Mouse (Mus musculus) embryonic facial prominence, embryonic 10.5 days (tissue): ENCODE results near the gene H2afx. TPM values are rescaled to one million over a fixed set of nuclear protein-coding genes. Genes with fewer than 3 reads are reported as not detected.
"Not testable (repeated sequence)": the region's sequence is repeated elsewhere in the genome, so short reads cannot be mapped to it uniquely, and the experiment has no call there.

Source experiments
- DNase-seq: peaks from one replicate; pipeline ENCODE4 v3.0.0-alpha.2; 2017; ENCODE audit warnings: low spot score
- H3K27ac ChIP-seq: fragments of 300-500 bp; sonication (generic); replicated peaks from 2 replicates; pipeline ENCODE4 v1.5.1; 2016; ENCODE audit warnings: mild to moderate bottlenecking
- H3K27me3 ChIP-seq: fragments of 300-500 bp; sonication (generic); replicated peaks from 2 replicates; pipeline ENCODE4 v1.6.1; 2016; ENCODE audit warnings: low read depth, mild to moderate bottlenecking; ENCODE audit not compliant: poor library complexity, severe bottlenecking
- H3K36me3 ChIP-seq: fragments of 300-500 bp; sonication (generic); replicated peaks from 2 replicates; pipeline ENCODE4 v1.6.1; 2016; ENCODE audit warnings: mild to moderate bottlenecking, moderate library complexity
- H3K4me1 ChIP-seq: fragments of 300-500 bp; sonication (generic); 2 replicates; pipeline ENCODE4 v1.6.1; 2016
- H3K4me3 ChIP-seq: fragments of 300-500 bp; sonication (generic); 2 replicates; pipeline ENCODE4 v1.5.1; 2016; ENCODE audit warnings: mild to moderate bottlenecking, moderate library complexity
- H3K9me3 ChIP-seq: fragments of 300-500 bp; sonication (generic); 2 replicates; pipeline ENCODE4 v1.6.1; 2016; ENCODE audit warnings: mild to moderate bottlenecking
- WGBS: fragments of 180-500 bp; shearing (Covaris S2); methylation state at CpG from one replicate; pipeline ENCODE4 v1.1.7; 2016; 5-methylcytosine and 5-hydroxymethylcytosine counted together
- polyA plus RNA-seq: library from polyadenylated mRNA; unstranded; fragments of >200 nt; fragmentation: Nextera tagmentation; extraction: Ambion mirVana; gene quantifications from 2 replicates; pipeline ENCODE4 v1.2.1, GENCODE M21; 2016

The H2afx gene
- polyA plus RNA-seq, 1 experiment from 2014 or later, result 615 TPM

DNA sequence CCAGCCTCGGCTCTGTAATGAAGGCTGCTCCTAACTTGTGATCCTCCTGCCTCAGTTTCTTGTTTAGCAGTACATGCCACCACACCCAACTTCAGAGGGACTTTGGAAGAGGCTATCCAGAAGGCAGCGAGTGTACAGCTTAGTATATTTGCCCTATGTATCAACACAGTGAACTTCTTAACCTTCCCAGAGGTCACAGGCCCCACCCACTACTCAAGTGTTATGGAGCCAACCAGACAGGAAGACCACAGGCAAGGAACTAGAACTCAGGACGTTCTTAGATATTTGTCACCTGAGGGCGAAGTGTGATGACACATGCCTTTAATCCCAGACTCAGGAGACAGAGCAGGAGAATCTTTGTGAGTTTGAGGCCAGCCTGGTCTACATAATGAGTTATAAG, 13.1 kb downstream of the H2afx start:
- Histone ChIP-seq H3K9me3 (no peaks in the 10 kb centered on the region), H3K27me3 (no peaks in the 10 kb centered on the region), H3K27ac (no peak overlapping the region), H3K36me3 (peaks cover 73% of the 10 kb centered on the region), H3K4me1 (peaks cover 15% of the 10 kb centered on the region), H3K4me3 (no peak overlapping the region)
- 91% methylated on average over 4 of the region's 4 CpGs for WGBS
- DNase-seq, result no peak

DNA sequence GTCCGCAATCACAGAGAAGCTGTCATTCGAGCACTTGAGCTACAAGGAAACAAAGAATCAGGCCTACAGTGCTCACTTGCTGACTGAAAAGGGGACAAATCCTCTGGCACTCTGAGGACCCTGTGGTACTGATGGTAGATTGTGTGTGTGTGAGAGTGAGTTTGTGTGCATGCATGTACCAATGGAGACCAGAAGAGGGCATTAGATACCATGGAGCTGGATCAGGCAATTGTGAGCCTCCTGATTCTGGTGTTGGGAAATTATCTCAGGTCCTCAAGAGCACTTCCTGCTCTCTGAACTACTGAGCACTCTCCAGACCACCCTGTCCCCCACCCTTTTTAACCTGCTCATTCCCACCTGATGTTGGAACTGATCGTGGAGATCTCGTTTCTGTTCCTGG, 14.1 kb downstream of the H2afx start:
- WGBS, result 96% methylated on average over 4 of the region's 4 CpGs
- no peak overlapping the region for H3K27ac ChIP-seq
- peaks cover 82% of the 10 kb centered on the region for H3K36me3 ChIP-seq
- peaks cover 6% of the 10 kb centered on the region; the same call in 1 of the 2 replicates for H3K4me1 ChIP-seq
- DNase-seq, result no peak
- no peak overlapping the region for H3K4me3 ChIP-seq
- no peaks in the 10 kb centered on the region for H3K9me3 ChIP-seq
- no peaks in the 10 kb centered on the region for H3K27me3 ChIP-seq

DNA sequence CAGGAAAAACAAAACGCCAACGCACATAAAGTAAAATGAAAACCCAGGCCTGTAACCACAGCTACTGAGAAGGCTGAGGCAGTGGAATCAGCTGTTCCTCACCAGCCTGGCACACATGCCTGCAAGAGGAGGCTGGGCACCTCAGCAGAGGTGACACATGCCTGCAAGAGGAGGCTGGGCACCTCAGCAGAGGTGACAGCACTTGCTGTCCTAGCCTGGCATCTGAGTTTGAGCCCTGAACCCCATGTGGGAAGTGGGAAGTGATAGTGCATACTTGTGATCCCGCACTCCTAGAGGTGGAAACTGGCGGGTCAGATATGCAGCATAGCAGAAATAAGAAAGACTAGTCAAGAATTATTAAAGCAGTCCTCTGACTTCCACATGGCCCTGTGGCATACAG, 16.9 kb downstream of the H2afx start:
- Histone ChIP-seq H3K36me3 (peaks cover 100% of the 10 kb centered on the region), H3K9me3 (no peaks in the 10 kb centered on the region), H3K4me3 (no peak overlapping the region), H3K27me3 (no peaks in the 10 kb centered on the region), H3K4me1 (no peaks in the 10 kb centered on the region), H3K27ac (no peak overlapping the region)
- DNase-seq, result no peak
- 96% methylated on average over 4 of the region's 4 CpGs for WGBS

DNA sequence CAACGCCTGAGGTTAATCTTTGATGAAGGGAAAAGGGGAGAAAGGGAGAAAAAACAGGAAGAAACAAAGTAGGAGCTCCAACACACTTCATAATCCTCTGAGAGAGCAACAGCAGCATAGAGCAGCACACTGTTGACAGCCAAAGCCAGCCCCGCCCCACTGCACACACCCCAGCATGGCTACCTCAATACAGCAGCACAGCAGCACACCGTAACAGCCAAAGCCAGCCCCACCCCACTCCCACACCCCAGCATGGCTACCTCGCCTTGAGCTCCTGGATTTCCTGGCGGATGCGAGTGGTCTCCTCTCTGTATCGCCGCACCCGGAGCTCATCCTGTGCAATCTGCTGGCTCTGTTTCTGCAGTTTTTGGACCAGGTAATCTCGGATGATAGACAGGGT, 17.8 kb downstream of the H2afx start:
- peaks cover 100% of the 10 kb centered on the region for H3K36me3 ChIP-seq

GRCm38 (mm10) chr9:44353142-44353541, 18.6 kb downstream of the H2afx start:
- no peak for DNase-seq
- 96% methylated on average over 6 of the region's 6 CpGs for WGBS
- Histone ChIP-seq H3K27ac (no peak overlapping the region), H3K36me3 (peaks cover 100% of the 10 kb centered on the region), H3K4me1 (no peaks in the 10 kb centered on the region), H3K9me3 (no peaks in the 10 kb centered on the region), H3K4me3 (no peak overlapping the region), H3K27me3 (no peaks in the 10 kb centered on the region)

More for the DNA sequence above, 17.8 kb downstream of the H2afx start:
- no peak overlapping the region for H3K27ac ChIP-seq
- H3K4me3 ChIP-seq, result no peak overlapping the region
- no peaks in the 10 kb centered on the region for H3K27me3 ChIP-seq
- WGBS, result 93% methylated on average over 10 of the region's 10 CpGs
- no peak for DNase-seq
- no peaks in the 10 kb centered on the region for H3K9me3 ChIP-seq
- no peaks in the 10 kb centered on the region for H3K4me1 ChIP-seq

DNA sequence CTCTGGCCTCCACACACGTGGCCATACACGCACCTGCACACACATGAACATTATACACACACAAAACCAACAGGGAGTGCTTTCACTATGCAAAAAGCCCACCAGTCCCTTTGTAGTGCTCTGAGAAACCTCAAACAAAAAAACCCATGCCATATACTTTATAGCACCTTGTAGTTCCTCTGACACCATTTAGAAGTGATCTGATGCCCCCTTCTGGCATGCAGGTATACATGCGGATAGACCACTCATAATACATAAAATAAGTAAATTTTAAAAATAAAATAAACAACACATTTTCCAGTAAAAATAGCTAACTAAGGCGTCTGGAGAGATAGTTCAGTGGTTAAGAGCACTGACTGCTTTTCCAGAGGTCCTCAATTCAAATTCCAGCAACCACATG, 22.7 kb downstream of the H2afx start:
- Histone ChIP-seq H3K27ac (no peak overlapping the region), H3K4me1 (peaks cover 11% of the 10 kb centered on the region), H3K4me3 (no peak overlapping the region), H3K36me3 (peaks cover 76% of the 10 kb centered on the region), H3K27me3 (no peaks in the 10 kb centered on the region), H3K9me3 (no peaks in the 10 kb centered on the region)
- WGBS, result 80% methylated on average over 4 of the region's 4 CpGs
- no peak for DNase-seq

DNA sequence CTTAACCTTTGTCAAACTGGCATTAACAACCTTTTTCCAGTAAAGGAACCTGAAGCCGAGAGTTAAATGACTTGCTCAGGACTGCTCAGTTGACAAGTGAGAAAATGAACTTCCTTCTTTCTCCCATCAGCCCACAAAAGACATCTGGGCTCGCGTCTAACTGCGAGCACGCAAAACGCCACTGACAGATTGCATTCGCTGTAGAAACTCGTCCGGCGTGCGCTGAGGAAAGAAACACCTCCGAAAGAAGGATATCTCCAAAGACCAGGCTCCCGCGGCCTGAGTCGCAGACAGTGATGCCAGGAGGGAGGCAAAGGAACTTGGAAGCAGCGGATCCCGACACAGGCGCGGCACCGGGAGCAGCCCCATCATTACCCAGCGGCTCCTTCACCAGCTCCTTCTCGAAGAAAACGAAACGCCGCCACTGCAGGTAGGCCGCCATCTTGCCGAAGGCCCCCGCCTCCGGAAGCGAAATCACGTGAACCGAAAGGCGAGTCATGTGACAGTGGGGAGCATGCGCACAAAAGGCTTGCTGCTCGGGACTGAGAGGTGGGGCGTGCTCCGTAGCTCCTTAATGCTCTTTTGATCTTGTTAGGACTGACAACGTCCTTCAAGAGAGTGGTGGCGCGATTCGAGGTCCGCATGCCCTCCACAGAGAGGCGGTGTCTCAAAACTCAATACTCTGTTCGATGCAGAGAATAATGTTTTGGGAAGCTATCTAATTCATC, 26.9 kb downstream of the H2afx start, which contains the start of gene Vps11:
Vps11 (minus strand) TSS at position 481 of the 728 bp plus-strand sequence.
- H3K9me3 ChIP-seq, result no peaks in the 10 kb centered on the region
- peaks cover 11% of the 10 kb centered on the region for H3K4me1 ChIP-seq
- H3K36me3 ChIP-seq, result peaks cover 34% of the 10 kb centered on the region
- H3K27me3 ChIP-seq, result no peaks in the 10 kb centered on the region
- peak within 1 kb of the TSS; percentile 84 for H3K27ac ChIP-seq
- peak; percentile 98 for DNase-seq
- under 1% methylated on average over 44 of the region's 44 CpGs for WGBS
- peak within 1 kb of the TSS; percentile 77 for H3K4me3 ChIP-seq

DNA sequence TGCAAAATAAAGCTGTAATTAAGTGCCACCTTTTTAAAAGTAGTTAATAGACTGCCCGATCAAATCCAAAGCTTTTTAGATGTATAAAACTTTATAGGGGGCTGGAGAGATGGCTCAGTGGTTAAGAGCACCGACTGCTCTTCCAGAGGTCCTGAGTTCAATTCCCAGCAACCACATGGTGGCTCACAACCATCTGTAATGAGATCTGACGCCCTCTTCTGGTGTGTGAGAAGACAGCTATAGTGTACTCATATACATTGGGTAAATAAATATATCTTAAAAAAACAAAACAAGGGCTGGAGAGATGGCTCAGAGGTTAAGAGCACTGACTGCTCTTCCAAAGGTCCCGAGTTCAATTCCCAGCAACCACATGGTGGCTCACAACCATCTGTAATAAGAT, 27.4 kb downstream of the H2afx start:
- H3K9me3 ChIP-seq, H3K27me3 ChIP-seq, DNase-seq: not testable (repeated sequence)
- H3K4me3 ChIP-seq, result peak overlapping the region; percentile 77
- H3K27ac ChIP-seq, result peak overlapping the region; percentile 84
- peaks cover 28% of the 10 kb centered on the region for H3K36me3 ChIP-seq
- WGBS, result 46% methylated on average over 4 of the region's 4 CpGs
- H3K4me1 ChIP-seq, result peaks cover 11% of the 10 kb centered on the region

DNA sequence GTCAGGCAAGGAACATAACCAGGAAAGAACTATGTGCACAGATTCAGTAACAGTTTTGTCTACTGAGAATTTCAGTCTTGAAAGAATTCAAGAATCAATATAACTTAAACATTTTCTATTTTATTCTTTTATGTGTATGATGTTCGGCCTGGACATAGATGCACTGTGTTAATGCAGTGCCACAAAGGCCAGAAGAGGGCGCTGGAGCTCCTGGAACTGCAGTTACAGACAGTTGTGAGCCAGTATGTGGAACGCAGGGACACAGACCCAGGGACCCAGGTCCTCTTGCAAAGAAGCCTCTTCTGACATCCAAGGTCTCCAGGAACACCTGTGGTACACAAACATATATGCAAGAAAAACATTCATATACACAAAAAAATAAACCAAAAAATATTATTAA, 30.0 kb downstream of the H2afx start:
- WGBS, result 62% methylated on average over 3 of the region's 3 CpGs
- no peak for DNase-seq
- no peak overlapping the region for H3K4me3 ChIP-seq
- peaks cover 11% of the 10 kb centered on the region for H3K4me1 ChIP-seq
- H3K9me3 ChIP-seq, result no peaks in the 10 kb centered on the region
- peaks cover 5% of the 10 kb centered on the region for H3K36me3 ChIP-seq
- no peaks in the 10 kb centered on the region for H3K27me3 ChIP-seq
- no peak overlapping the region for H3K27ac ChIP-seq

DNA sequence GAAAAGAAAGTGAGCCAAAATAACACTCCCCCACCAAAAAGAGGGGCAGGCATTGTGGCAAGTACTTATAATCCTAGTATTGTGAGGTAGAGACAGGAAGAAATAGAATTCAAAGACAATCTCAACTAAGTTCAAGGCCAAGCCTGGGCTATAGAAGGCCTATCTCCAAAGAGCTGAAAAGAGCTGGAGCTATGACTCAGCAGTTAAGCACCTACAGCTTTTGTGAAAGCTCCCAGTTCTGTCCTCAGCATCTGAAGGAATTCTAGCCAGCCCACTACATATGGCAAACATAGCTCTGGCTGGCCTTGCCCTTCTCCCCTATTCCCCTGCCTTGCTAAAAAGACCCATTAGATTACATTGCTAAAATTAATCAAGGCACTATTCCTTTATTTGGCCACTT, 38.9 kb downstream of the H2afx start:
- Histone ChIP-seq H3K9me3 (no peaks in the 10 kb centered on the region), H3K27me3 (no peaks in the 10 kb centered on the region), H3K4me3 (no peak overlapping the region), H3K27ac (no peak overlapping the region), H3K4me1 (peaks cover 2% of the 10 kb centered on the region), H3K36me3 (no peaks in the 10 kb centered on the region)
- no peak for DNase-seq

DNA sequence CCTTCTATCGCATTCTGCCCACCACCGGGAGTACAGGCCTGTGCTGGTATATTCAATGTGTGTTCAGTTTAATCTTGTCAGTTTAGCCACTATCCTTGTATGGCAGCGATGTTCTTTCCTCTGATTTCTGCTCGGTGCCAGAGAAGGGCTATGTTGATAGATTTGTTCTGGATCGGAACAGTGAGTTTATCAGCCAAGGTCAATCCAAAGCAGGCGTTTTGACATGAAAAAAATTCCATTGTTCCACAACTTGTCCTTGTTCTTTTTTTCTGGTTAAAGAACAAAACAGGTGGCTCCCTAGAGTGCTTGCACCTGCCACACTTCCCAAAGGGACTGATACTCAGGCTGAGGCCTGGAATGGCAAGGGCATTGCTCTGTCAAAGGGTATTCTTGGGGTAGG, 41.6 kb downstream of the H2afx start:
- 92% methylated on average over 6 of the region's 6 CpGs for WGBS

GRCm38 (mm10) chr9:44377335-44377734, 42.8 kb downstream of the H2afx start:
- H3K27me3 ChIP-seq, H3K9me3 ChIP-seq, H3K27ac ChIP-seq, DNase-seq, H3K4me3 ChIP-seq: not testable (repeated sequence)
- peaks cover 26% of the 10 kb centered on the region for H3K4me1 ChIP-seq
- WGBS, result 90% methylated on average over 2 of the region's 2 CpGs
- H3K36me3 ChIP-seq, result peaks cover 20% of the 10 kb centered on the region

More for the DNA sequence above, 41.6 kb downstream of the H2afx start:
- Histone ChIP-seq H3K4me1 (peaks cover 19% of the 10 kb centered on the region), H3K27me3 (no peaks in the 10 kb centered on the region), H3K36me3 (peaks cover 8% of the 10 kb centered on the region), H3K27ac (no peak overlapping the region), H3K4me3 (no peak overlapping the region), H3K9me3 (no peaks in the 10 kb centered on the region)
- DNase-seq, result no peak

DNA sequence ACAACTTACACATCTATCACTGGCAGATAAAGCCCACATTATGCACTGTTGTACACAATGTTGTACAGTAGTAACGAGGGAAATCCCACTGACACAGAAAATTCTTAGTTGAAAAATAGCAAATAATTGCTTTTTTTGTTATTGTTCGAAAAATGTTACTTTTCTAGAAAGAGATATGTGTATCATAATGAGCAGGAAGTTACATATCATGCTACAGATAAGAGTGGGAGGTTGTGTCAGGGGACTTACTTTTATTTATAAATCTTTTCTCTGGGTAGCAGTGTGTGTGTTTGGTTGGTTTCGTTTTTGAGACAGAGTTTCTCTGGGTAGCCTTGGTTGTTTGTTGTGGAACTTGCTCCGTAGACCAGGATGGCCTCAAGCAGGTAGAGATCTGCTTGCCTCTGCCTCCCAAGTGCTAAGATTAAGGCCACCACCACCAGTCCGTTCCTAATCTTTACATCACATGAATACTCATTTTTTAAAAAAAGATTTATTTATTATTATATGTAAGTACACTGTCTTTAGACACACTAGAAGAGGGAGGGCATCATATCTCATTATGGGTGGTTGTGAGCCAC, 43.7 kb downstream of the H2afx start:
- H3K27ac ChIP-seq, result peak overlapping the region; percentile 93
- H3K9me3 ChIP-seq, result no peaks in the 10 kb centered on the region
- DNase-seq, result no peak
- peaks cover 26% of the 10 kb centered on the region for H3K4me1 ChIP-seq
- peaks cover 29% of the 10 kb centered on the region for H3K36me3 ChIP-seq
- peak overlapping the region; percentile 88 for H3K4me3 ChIP-seq
- 90% methylated on average over 5 of the region's 5 CpGs for WGBS
- H3K27me3 ChIP-seq, result no peaks in the 10 kb centered on the region
